Mouse (Mus musculus) forelimb bud, embryonic 11.5 days (tissue): ENCODE measurements around the gene Zscan29.

ENCODE experiments used
- DNase-seq: peaks from one replicate; pipeline ENCODE4 v3.0.0-alpha.2; 2012; ENCODE audit warnings: low read depth, low spot score

The Zscan29 gene

GRCm38 (mm10) chr2:121170980-121171742, at the start of gene Zscan29:
Zscan29 (minus strand) TSS chr2:121171125.
- peak; percentile 91 for DNase-seq

GRCm38 (mm10) chr2:121219994-121220393, 49.1 kb upstream of the Zscan29 start:
- DNase-seq = no peak

GRCm38 (mm10) chr2:121219177-121219576, 48.3 kb upstream of the Zscan29 start:
- no peak for DNase-seq

- no peak for DNase-seq
These were observed 43.6 kb upstream of the Zscan29 start for GRCm38 (mm10) chr2:121214491-121214890.

- no peak for DNase-seq
These were observed 35.6 kb upstream of the Zscan29 start for GRCm38 (mm10) chr2:121206541-121206940.

- DNase-seq = no peak
These were observed 33.4 kb upstream of the Zscan29 start for GRCm38 (mm10) chr2:121204276-121204675.

- no peak for DNase-seq
These were observed 24.5 kb upstream of the Zscan29 start for GRCm38 (mm10) chr2:121195466-121195865.

- DNase-seq = no peak
These were observed 17.6 kb upstream of the Zscan29 start for GRCm38 (mm10) chr2:121188530-121188929.

GRCm38 (mm10) chr2:121184142-121184541, 13.2 kb upstream of the Zscan29 start:
- DNase-seq = no peak

GRCm38 (mm10) chr2:121183431-121183830, 12.5 kb upstream of the Zscan29 start:
- no peak for DNase-seq

- DNase-seq = no peak
These were observed 8.0 kb upstream of the Zscan29 start for GRCm38 (mm10) chr2:121178828-121179479.

GRCm38 (mm10) chr2:121170481-121170971, 399 bp downstream of the Zscan29 start, which contains the start of gene Tubgcp4:
Tubgcp4 (plus strand) TSS chr2:121170654.
- DNase-seq = peak; percentile 11

- no peak for DNase-seq
These were observed 1.0 kb downstream of the Zscan29 start for GRCm38 (mm10) chr2:121169902-121170301.

- DNase-seq = no peak
These were observed 1.8 kb downstream of the Zscan29 start for GRCm38 (mm10) chr2:121169173-121169572.

GRCm38 (mm10) chr2:121153100-121153499, 17.8 kb downstream of the Zscan29 start:
- DNase-seq = no peak

- DNase-seq = no peak
These were observed 21.2 kb downstream of the Zscan29 start for GRCm38 (mm10) chr2:121149679-121150078.

- no peak for DNase-seq
These were observed 28.5 kb downstream of the Zscan29 start for GRCm38 (mm10) chr2:121142415-121142814.

GRCm38 (mm10) chr2:121141216-121142035, 29.5 kb downstream of the Zscan29 start:
- no peak for DNase-seq

- peak; percentile 90 for DNase-seq
These were observed 30.7 kb downstream of the Zscan29 start, which contains the start of the genes Adal and Lcmt2 for GRCm38 (mm10) chr2:121140018-121140882. Adal (plus strand) TSS chr2:121140428. Lcmt2 (minus strand) TSS chr2:121140653.

GRCm38 (mm10) chr2:121139266-121140017, 31.5 kb downstream of the Zscan29 start:
- no peak for DNase-seq
